Mouse (Mus musculus) cerebellum, adult 11 months (tissue): ENCODE measurements around the gene Ppp1r9b.

ENCODE experiments used
- DNase-seq: peaks from one replicate; pipeline ENCODE4 v3.0.0; 2022

Ppp1r9b gene

DNA sequence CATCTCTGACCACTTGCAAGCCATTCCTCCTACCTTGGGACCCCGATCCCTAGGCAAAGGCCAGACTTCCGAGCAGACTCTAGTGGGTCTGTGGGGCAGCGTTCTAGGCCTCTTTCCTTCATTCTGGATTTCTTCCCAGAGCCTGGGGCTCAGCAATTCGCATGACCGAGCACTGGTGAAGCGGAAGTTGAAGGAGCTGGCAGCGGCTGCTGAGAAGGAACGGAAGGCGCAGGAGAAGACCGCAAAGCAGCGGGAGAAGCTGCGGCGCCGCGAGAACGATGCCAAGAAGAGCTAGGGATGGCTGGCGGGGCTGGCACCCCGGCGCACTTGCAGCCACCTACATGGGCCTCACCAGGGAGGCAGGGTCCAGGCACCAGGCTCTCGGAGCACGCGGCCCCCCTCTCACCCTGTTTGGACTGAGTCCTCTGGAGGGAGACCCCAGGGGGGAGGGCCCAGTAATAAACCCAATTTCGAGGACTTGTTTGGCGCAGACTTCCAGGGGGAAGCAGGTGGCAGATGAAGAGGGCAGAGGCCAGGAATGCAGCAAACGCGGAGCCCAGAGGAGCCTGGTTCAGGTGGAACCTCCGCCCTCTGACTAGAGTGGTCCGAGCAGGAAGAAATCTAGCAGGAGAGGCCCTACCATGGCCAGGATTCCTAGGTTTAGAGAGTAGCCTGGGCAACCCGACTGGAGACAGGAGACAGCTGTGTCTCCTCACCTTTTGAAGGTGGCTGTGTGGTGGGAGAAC, 33.8 kb downstream of the Ppp1r9b start:
- peak; percentile 91 for DNase-seq

DNA sequence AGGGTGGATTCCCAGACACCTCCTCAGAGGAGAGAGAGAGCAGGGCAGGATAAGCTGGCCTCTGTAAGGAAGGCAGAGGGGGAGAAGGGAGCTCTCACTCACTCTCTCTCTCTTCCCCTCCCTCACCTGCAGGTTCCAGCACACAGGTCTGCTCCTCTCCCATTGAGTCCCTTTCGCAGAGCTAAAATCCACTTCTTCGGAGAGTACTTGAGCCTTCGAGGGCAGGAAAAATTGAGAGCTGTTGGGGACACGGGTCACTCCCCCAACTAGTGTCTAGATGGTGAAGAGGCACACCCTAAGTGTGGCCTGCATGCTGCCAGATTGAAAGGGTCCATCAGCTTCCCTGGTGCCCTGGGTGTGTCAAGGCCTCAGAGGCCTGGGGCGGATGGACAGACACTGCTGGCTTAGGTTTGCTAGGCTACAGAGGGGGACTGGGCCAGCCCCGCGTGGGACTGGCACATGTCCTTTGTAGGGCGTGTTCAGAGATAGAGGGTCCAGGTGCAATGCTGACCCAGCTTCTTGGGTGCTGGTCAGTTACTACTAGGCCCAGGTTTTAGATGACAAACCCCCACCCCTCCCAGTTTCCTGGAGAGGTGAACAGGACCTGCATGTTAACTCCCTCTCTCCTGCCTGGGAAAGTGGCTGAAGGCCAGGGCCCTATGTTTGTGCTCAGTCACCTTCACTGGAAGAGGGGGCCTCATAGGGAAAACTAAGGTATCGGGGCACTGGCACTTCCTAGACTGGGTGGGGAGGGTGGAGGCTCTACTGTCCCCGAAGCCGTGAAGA, 34.6 kb downstream of the Ppp1r9b start:
- no peak for DNase-seq

DNA sequence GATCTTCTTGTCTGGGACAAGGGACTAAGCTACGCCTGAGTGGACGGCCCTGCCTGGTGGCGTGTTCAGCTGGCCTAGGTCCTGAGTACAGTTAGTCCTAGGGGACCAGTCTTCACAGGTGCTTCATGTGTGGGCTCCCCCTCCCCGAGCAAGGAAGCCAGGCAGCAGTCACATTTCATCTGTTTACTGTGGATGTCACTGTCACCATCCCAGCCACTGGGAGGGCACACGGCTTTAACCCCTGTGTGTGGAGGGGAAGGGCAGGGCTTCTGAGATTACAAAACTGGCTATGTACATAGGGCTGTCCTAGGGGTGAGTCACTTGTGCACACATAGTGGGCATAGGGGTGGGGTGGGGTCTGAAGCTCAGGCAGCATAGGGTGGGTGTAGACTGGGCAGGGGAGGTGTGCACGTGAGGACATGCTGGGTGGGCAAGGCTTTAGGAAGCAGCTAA, 35.3 kb downstream of the Ppp1r9b start:
- DNase-seq, result no peak

DNA sequence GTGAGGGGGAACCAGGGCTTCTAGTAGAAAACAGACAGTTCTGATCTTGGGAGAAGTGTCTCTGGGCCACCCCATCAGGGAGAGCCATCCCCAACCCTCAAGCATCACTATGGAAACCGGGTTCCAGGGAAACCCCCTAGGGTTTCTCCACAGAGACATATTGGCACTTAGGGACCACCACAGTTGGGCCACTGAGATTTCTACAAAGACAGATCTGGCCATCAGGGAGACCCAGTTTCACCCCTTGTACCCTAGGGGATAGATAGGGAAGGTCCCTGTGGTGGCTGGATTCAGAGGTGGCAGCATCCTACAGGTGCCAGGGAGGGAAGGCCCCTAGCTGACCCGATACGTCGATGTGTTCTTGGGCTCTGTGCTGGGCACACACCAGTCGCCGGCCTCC, 36.0 kb downstream of the Ppp1r9b start:
- no peak for DNase-seq

DNA sequence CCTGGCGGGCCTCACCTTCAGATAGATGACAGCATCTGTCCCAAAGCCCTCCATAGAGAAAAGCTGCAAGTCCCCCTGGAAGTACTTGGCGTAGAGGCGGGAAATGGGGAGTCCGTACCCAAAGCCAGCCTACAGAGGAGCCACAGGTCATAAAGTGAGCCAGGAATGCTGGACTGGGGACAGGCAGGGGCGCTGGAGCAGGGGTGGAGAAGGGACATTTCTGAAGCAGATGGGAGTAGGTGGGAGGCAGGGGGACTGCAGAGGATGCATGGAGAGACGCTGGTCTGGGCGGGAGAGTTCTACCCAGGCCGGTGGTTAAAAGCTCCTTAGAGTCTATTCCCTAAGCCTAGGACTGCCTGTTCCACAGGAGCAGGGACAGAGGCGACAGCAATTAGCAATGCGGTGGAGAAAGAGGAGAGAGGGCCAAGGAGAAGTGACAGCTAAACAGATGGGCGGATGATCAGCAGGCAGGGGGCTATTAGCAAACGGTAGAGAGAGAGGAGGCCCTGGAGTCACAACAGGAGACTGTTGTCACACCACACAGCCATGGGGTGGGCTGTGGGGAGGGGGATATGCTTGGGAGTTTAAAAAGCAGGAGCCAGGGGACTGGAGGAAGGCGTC, 37.1 kb downstream of the Ppp1r9b start:
- DNase-seq, result no peak

DNA sequence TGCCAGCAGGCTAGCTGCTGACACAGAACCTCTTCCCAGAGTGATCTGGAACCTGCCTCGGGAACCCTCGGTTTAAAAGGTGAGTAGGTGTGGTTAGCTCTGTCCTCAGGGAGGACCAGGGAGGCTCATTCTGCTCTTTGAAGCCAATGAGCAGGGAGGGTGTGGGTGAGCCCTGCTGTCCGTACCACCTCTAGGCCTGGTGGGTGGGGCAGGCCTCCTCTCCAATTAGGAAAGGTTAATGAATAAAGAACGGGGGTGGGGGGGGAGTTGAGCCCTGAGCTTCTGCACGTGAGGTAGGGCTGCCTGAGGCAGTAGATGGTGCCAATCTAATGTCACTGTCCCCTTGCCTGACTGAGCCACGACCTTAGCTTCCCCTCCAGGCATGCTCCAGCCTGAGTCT, 42.1 kb downstream of the Ppp1r9b start:
- peak; percentile 13 for DNase-seq

DNA sequence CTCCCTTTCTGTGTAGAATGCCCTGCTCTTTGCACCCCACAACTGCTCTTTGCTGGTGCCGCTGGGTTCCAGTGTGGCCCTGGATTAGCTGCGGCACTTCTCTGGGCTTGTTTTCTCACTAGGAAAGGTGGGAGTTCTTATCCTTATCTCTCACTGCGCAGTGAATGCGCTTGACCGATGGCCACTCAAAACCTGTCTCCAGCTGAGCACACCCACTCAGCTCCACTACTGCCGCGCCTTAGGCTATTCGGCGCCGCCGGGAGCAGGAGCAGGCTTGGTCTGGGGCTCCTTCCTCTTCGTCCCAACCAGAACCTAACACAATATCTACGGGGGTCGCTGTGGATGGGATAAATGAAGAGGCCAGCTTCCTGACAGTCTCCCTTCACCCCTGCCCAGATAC, 42.8 kb downstream of the Ppp1r9b start:
- peak; percentile 24 for DNase-seq

DNA sequence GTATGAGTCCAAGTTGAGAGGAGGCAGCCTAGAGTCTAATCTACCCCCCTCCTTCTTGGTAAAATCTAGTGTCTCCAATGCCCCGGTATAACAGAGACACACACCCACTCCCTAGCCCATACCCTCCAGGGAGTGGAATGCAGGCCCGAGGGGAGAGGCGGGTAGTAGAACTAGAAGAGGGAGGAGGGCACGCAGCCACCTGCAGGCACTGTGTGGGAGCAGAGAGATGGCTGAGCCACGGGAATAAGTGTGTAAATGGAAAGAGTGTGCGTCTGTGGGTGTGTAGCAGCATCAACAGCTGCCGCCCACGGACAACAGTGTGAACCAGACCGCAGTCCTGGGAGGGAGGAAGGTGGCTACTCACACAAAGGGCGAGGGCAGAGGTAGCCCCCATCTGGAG, 44.1 kb downstream of the Ppp1r9b start:
- DNase-seq, result no peak

DNA sequence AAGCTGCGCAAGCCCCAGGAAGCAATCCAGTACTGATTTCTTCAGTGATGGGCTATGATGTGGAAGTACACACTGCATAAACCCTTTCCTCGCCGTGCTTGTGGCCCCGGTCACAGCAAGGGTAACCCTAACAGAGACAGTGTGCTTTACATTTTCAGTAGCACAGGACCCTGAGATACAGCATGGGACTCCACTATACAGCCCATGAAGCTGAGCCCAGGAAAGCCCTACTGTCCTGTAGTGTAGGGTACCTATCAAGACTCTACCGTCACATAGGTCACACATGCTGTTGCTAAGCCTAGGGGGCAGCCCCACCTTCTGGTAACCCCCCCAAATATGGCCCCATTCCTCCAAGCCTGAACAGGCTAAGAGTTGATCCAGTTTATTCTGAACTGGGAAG, 45.7 kb downstream of the Ppp1r9b start:
- peak; percentile 26 for DNase-seq

DNA sequence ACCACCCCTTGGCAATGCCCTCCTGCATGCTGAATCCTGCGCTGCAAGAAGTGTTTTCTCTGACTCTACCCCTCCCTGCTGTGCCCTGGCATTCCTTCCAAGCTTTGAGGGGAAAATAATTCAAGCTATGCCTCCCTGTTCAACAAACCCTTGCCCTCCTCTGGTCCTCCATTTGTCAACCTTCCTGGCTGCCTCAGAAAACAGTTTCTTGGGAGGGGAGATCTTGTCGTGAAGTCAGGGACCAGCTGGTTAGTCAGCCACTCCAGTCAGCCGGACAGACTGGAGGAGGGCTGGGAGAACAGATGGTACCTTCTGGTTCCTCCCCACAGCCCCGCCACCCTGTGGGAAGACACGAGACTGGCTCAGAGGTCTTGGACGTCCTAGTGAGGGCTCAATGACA, 46.5 kb downstream of the Ppp1r9b start:
- peak; percentile 83 for DNase-seq

DNA sequence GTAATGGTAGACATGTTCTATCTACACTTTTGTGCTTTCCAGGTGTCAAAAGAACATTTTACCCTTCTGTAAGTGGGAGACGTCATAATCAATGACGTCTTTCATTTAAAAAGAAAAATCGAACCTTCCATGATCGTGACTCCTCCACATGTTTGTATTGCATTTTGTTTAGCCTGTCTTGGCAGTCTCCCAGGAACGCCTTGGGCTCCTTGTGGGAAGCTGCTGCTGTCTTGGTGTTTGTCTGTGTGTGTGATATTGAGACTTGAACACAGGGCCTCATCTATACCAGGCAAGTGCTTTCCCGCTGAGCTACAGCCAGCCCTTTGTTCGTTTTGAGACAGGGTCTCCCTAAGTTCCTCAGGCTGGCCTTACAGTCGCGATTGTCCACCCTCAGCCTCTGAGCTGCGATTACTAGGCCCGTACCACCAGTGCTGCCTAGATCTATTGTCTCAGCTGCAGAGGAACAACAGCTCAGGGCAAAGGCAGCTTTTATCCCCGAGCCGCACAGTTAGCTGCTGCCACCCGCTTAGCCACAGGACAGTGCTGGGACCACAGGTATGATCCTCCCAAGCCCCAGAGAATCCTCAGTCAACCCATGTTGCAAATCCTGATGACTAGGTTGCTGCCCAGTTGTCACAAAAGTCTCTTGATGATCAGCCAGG, 47.5 kb downstream of the Ppp1r9b start:
- DNase-seq, result peak; percentile 43

DNA sequence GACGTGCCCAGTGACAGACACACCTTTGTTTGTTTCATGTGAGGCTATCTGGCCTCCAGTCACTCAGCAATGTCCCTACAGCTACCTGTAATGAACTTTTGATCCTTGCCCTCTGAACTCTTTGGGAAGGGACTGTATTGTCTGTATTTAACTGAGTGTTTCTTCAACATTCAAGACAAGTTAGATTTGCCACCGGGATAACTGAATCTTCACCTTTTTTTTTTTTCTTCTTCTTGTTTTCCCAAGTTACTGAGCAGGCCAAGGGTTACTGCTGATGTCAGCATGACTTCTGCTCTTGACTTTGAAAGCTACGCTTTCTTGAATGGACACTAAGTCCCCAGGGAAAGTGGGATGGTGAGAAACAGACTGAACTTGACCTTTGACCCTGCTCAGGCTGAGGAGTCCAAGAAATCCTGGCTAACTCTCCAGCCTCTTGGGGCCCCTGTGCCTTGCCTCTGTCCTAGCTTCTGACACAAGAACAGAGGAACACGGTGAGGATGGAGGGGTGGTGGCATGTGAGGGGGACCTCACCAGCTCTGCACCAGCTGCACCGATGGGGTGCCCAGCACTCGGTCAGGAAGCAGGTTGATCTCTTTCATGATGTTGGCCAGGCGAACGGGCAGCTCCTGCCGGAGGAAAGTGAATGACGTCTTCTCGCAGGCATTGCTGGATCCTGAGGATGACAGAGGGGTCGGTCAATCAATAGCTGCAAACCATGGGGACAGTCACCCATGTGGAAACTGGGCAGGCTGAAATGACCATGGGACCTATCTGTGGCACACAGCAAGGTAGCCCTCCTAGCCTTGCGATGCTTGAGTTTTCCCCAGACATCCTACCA, 48.2 kb downstream of the Ppp1r9b start:
- DNase-seq, result peak; percentile 50

DNA sequence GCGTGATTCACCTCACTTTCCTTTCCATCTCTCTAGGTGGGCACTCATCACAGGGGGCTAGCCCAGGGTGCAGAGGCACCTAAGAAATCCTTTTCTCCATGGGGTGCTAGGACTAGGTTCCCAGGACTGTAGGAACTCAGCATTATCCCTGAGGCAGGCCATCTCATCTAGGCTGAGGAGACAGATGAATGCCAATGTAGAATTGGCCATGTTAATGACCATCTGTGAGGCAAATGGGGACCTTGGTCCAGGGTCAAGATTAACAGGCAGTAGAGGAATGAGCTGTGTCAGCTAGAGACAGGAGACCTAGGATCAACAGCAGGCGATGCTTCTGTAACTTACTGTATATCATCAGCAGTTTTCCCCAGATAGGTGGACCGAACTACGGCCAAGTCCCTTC, 48.9 kb downstream of the Ppp1r9b start:
- peak; percentile 70 for DNase-seq

DNA sequence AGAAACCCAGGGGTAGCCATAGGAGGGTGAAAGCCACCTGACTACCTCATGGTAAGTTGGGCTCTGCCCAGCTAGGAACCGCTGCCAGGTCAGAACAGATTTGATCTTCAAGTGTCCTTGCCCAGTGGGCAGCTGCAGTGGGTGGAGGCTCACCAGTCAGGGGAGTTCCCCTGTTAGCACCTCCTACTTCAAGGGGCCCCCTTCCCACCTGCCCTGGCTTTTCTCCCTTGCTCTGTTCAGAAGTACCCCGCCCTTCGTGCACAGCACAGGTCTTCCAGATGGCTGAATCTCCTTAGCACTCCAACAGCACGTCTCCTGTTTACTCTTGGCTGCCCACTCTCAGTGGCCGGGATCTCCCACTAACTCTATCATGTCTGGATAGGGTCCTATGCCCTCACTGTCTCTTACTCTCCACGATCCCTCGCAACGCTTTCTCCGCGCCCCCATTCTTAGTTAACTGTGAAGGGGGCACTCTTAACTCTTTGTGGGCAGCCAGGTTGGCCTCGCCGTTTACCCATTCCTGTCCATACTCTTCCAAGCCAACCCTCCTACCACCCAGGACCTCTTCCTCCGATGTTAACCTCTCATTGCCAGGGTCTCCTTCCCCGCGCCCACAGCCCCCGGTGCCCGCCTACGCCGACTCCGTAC, 49.8 kb downstream of the Ppp1r9b start:
- peak; percentile 85 for DNase-seq

DNA sequence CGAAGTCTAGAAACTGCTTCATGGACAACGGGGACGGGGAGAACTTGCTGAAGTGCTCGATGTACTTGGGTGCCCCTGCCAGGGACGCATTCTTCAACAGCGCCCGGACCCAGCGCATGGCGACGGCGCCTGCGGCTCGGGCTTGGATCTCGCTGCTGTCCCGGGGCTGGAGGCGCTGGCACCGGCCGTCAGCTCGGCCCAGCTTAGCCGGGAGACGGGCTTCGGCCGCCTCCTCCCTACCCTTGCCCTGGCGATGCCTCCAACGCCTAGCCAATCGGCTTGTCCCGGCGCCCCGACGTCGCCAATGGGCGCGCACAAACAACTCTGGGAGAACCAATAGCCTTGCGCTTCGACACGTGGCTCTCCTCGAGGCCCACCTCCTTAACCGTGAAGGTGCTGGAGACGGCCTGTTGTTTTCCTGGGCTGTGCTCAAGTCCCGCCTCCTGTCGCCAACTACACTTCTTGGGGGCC, 50.3 kb downstream of the Ppp1r9b start, which contains the start of gene Pdk2:
TSS of gene Pdk2 (minus strand) at position 216 of the 471 bp plus-strand sequence.
- DNase-seq, result peak; percentile 97

DNA sequence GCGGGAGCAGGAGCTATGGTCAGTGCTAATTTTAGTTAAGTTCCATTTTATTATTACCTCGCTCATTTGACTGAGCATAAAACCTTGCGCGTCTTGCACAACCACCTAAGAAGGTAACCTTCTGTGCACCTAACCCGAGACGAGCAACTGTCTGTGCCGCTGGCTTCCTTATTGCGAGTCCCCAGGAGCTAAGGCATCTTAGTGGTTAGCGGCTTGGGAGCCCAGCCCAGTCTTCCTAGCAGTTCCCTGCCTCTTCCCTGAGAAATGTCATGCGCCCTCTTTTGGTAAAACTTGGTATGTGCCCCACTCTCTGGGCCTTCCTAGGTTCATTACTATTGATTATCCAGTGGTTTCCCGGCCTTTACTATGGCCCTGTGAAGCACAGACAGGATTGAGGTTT, 51.3 kb downstream of the Ppp1r9b start:
- DNase-seq, result peak; percentile 87

DNA sequence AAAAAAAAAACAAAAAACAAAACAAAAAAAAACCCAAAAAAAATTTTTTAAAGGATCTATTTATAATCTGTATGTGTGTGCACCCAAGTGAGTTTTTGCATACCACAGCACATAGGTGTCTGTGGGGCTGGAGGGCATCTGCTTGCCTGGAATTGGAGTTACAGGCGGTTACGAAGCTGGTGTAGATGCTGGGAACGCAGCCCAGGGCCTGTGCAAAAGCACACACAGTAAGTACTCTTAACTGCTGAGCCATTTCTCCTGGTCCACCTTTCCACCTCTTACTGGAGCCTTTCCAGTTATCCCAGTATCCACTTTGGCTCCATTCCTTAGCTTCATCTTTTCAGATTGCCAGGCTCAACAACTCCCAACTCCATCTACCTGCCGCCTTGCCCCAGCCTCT, 52.2 kb downstream of the Ppp1r9b start:
- DNase-seq, result peak; percentile 40

DNA sequence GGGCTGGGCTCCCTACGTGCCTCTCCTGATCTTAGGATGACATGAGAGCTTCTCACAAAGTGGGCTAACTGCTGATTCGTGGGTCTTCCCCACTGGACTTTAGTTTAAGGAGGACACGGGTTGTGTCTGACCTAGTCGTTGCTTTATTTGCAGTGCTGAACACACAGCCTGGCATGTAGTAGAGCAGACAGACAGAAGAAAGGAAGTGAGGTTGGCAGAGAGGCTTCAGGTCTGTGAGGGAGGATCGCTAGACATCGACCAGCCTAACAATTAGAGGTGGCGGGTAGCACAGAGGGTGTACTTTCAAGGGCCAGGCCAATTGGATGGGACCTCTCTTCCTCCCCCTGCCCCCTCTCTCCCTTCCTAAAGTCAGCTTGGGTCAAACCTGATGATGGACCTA, 52.8 kb downstream of the Ppp1r9b start:
- DNase-seq, result no peak

DNA sequence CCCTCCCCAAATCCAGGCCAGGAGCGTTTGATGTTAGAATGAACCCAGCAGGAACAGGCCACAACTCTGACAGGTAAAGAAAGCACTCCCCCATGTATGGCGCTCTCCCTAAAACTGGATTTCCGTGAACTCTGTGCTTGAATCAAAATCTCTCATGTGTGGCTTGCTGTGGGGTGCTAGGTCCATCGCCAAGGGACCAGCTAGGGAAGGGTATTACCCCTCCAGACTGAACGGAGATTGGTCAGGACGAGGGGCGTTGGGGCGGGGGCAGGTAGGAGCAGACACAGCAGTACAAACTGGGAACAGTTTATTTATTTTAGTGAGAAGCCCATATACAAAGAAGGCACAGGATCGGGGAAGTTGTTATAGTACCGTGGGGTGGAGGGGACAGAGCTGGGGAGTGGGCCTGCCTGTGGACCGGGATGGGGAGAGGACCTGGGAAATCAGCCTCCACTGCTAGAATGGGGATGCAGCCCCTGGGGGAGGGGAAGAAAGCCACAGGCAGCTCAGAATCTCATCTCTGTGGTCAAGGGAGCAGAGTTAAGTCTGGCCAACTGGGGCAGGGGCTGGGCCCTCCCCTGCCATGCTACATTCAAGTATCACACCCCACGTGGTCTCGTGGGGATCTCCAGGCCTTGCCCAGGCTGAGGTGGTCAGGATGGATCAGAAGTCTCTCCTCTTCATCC, 53.5 kb downstream of the Ppp1r9b start:
- DNase-seq, result peak; percentile 33

DNA sequence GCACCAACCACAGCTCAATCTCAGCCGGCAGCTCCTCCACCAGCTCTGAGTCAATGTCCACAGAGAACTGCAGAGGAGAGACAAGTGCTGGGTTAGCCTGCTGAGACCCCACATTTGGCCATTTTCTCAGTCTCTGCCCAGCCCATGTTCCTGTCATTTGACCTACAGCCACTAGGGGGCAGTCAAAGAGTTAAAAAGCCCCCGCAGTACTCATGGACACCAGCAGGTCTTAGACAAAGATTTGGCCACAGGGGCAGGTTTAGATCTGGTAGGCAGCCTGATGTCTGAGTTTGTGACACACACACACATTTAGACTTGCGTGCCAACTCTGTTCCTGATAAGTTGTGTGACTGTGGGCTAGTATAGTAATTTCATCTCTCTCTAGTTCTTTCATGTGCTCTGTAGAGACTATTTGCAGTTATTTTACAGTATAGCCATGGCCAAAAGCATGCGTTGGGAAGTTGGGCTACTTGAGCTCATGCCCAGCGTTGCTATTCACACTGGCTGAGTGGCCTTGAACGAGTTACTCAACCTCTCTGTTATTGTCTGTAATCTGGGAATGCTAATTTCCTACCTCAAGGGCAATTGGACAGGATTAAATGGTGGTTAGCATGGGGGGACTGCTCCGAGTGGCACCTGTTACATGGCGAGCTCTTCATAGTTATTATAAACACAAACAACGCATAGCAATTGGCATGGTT, 56.3 kb downstream of the Ppp1r9b start:
- DNase-seq, result peak; percentile 61
